Mouse (Mus musculus) lung, embryonic 16.5 days (tissue): ENCODE measurements at regions not wholly inside any gene's neighbourhood (a gene's known extent, or its start where the extent isn't known, plus 50 kb on each side); places are given as distances from the start of the nearest gene placed in this dataset.

Experiments
- ATAC-seq: fragments of 200-750 bp; cut with Nextera tagmentation; 2 replicates; pipeline ENCODE4 v1.8.0; 2017; ENCODE audit warnings: low read depth, mild to moderate bottlenecking, moderate library complexity
- H3K27ac ChIP-seq: fragments of 300-500 bp; sonication (generic); 2 replicates; pipeline ENCODE4 v1.5.1; 2014; ENCODE audit warnings: mild to moderate bottlenecking, control low read depth, low read length
- H3K27me3 ChIP-seq: fragments of 300-500 bp; sonication (generic); 2 replicates; pipeline ENCODE4 v1.6.1; 2014; ENCODE audit warnings: low read depth, low read length, mixed read lengths; ENCODE audit not compliant: control insufficient read depth, insufficient read depth
- H3K36me3 ChIP-seq: fragments of 300-500 bp; sonication (generic); 2 replicates; pipeline ENCODE4 v1.6.1; 2014; ENCODE audit warnings: low read length; ENCODE audit not compliant: control insufficient read depth, insufficient read depth
- H3K4me1 ChIP-seq: fragments of 300-500 bp; sonication (generic); replicated peaks from 2 replicates; pipeline ENCODE4 v1.6.1; 2014; ENCODE audit warnings: low read length, mixed read lengths; ENCODE audit not compliant: control insufficient read depth, insufficient read depth
- H3K4me2 ChIP-seq: fragments of 300-500 bp; sonication (generic); 2 replicates; pipeline ENCODE4 v1.6.1; 2014; ENCODE audit warnings: low read depth, low read length, control low read depth
- H3K4me3 ChIP-seq: fragments of 300-500 bp; sonication (generic); 2 replicates; pipeline ENCODE4 v1.5.1; 2014; ENCODE audit warnings: mild to moderate bottlenecking, low read length, control low read depth
- H3K9ac ChIP-seq: fragments of 300-500 bp; sonication (generic); 2 replicates; pipeline ENCODE4 v1.6.1; 2014; ENCODE audit warnings: low read length, control low read depth
- H3K9me3 ChIP-seq: fragments of 300-500 bp; sonication (generic); 2 replicates; pipeline ENCODE4 v1.6.1; 2016; ENCODE audit warnings: low read length; ENCODE audit not compliant: control insufficient read depth
- WGBS: fragments of 180-500 bp; shearing (Covaris S2); extraction: QIAGEN DNeasy Blood & Tissue Kit; methylation state at CpG from one replicate; pipeline ENCODE4 v1.1.7; 2014; 5-methylcytosine and 5-hydroxymethylcytosine counted together

DNA sequence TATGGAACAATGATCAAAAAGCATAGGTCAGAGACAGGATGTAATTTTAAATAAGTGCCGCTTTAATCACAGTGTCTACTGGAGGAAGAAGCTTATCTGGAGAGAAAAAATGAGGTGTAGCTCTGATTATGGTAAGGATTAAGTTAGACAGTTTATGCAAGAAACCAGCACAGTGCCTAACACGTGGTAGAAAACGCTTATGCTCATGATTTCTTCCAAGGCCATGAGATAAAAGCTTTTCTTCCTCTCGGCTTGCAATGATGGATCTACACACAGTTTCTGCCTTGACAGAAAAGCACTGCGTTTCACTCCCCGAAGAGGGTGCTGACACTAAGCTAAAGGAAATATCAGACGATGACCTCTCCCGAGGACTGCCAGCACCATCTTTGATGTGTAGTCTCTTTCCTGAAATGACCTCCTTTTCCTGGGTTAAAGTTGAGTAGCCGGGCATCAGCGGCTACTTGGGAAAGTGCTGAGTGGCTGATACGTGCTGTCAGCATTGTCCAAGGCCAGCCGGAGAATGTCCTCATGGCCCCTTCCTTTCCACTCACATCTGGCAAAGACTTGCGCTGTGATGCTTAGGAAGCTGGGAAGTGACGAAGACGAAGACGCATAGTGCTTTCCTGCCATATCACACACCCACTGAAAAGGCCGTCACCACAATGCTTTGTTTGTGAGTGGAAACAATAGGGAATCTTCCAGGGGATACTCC lies 72.0 kb downstream of the Hoxa1 start:
- WGBS, result 25% methylated on average over 17 of the region's 17 CpGs
- no peaks in the 10 kb centered on the region for H3K27me3 ChIP-seq
- H3K4me1 ChIP-seq, result peaks cover 2% of the 10 kb centered on the region
- H3K4me3 ChIP-seq, result no peak overlapping the region
- peak; percentile 94 for ATAC-seq
- peak overlapping the region; percentile 73 for H3K27ac ChIP-seq
- H3K4me2 ChIP-seq, result peak overlapping the region; percentile 30; the same call in 1 of the 2 replicates
- no peak overlapping the region for H3K9ac ChIP-seq
- no peaks in the 10 kb centered on the region for H3K9me3 ChIP-seq
- no peaks in the 10 kb centered on the region for H3K36me3 ChIP-seq

GRCm38 (mm10) chr6:52084622-52085021 lies 72.3 kb upstream of the Skap2 start:
- Histone ChIP-seq H3K4me2 (no peak overlapping the region), H3K27me3 (no peaks in the 10 kb centered on the region), H3K4me3 (no peak overlapping the region), H3K9me3 (no peaks in the 10 kb centered on the region), H3K36me3 (no peaks in the 10 kb centered on the region), H3K27ac (no peak overlapping the region), H3K9ac (no peak overlapping the region), H3K4me1 (no peaks in the 10 kb centered on the region; the same call in none of the 2 replicates)
- no peak for ATAC-seq
- WGBS, result 85% methylated on average over 2 of the region's 2 CpGs

GRCm38 (mm10) chr6:52079501-52079900 lies 67.2 kb upstream of the Skap2 start:
- peak; percentile 34; the same call in 1 of the 2 replicates for ATAC-seq
- H3K9me3 ChIP-seq, result no peaks in the 10 kb centered on the region
- H3K4me3 ChIP-seq, result no peak overlapping the region
- H3K4me2 ChIP-seq, result no peak overlapping the region
- no peaks in the 10 kb centered on the region for H3K27me3 ChIP-seq
- H3K4me1 ChIP-seq, result peaks cover 6% of the 10 kb centered on the region
- H3K9ac ChIP-seq, result no peak overlapping the region
- H3K27ac ChIP-seq, result no peak overlapping the region
- H3K36me3 ChIP-seq, result no peaks in the 10 kb centered on the region
- WGBS, result 29% methylated on average over 7 of the region's 7 CpGs

DNA sequence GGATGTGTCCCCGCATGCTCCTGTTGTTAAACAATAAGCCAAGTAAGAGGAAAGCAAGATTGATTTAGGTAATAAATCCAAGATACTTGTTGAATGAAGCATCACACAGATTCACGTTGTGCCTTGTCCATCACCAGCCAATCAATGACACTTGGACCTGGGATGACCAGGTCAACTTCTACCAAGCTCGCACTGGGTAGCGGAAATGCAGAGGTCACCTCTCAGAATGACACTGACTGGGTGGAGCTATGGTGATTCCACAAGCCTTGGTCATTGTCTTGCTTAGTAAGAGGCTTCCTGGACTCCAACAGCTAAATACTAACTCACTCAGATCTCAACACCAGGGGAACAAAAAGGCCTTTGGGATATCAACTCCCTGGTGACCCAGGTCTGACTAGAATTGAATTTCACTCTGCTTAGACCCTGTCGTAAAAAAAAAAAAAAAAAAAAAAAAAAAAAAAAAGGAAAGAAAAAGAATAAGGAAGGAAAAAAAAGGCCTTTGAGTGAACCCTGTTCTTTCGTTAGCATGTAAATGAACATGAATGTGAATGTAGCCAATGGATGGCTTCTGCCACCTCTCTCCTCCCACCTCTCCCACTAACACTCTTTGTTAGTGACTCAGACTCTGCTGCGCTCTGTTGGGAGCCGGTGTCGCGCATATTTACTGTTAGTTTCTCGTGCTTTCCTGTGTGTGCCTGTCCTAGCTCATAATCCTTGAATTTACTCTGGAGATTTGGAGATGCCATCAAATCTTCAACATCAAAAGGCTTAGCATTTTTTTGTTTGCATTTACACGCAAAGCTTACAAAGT lies 66.4 kb upstream of the Skap2 start:
- H3K36me3 ChIP-seq, result no peaks in the 10 kb centered on the region
- H3K27me3 ChIP-seq, result no peaks in the 10 kb centered on the region
- H3K27ac ChIP-seq, result no peak overlapping the region
- H3K9ac ChIP-seq, result no peak overlapping the region
- H3K4me3 ChIP-seq, result no peak overlapping the region
- no peak for ATAC-seq
- WGBS, result 40% methylated on average over 12 of the region's 12 CpGs
- peaks cover 6% of the 10 kb centered on the region for H3K4me1 ChIP-seq
- no peak overlapping the region for H3K4me2 ChIP-seq
- H3K9me3 ChIP-seq, result no peaks in the 10 kb centered on the region

GRCm38 (mm10) chr6:52076179-52076932 lies 64.0 kb upstream of the Skap2 start:
- no peaks in the 10 kb centered on the region for H3K36me3 ChIP-seq
- H3K4me2 ChIP-seq, result no peak overlapping the region
- no peaks in the 10 kb centered on the region for H3K9me3 ChIP-seq
- H3K4me1 ChIP-seq, result peaks cover 6% of the 10 kb centered on the region
- no peak overlapping the region for H3K9ac ChIP-seq
- no peak for ATAC-seq
- H3K27me3 ChIP-seq, result no peaks in the 10 kb centered on the region
- no peak overlapping the region for H3K27ac ChIP-seq
- WGBS, result 46% methylated on average over 15 of the region's 15 CpGs
- no peak overlapping the region for H3K4me3 ChIP-seq

DNA sequence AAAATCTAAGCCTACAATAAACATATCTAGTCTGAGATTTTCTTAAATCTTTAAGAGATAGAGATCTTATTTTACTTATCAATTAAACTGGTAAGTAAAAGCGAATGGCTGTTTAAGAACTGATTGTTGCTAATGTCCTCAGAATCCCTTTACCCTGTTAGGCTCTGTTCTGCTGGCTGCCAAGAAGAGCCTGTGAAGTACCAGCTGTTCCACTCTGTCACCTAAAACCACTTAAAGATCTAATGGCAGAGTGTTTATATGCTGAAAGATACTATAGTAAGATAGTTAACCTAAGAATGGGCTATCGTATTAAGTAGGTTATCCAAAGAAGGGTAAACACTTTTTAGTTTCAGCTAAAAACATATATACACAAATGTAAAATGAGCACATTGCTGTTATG lies 62.6 kb upstream of the Skap2 start:
- no peak overlapping the region for H3K4me2 ChIP-seq
- no peak overlapping the region for H3K27ac ChIP-seq
- no peaks in the 10 kb centered on the region for H3K9me3 ChIP-seq
- H3K36me3 ChIP-seq, result no peaks in the 10 kb centered on the region
- peaks cover 6% of the 10 kb centered on the region for H3K4me1 ChIP-seq
- ATAC-seq, result no peak
- no peaks in the 10 kb centered on the region for H3K27me3 ChIP-seq
- no peak overlapping the region for H3K9ac ChIP-seq
- no peak overlapping the region for H3K4me3 ChIP-seq
- WGBS, result 59% methylated on average over 2 of the region's 2 CpGs

- H3K4me2 ChIP-seq, result no peak overlapping the region
- H3K4me1 ChIP-seq, result peaks cover 5% of the 10 kb centered on the region
- no peak for ATAC-seq
- no peak overlapping the region for H3K4me3 ChIP-seq
- H3K27ac ChIP-seq, result no peak overlapping the region
- no peak overlapping the region for H3K9ac ChIP-seq
- H3K36me3 ChIP-seq, result no peaks in the 10 kb centered on the region
- H3K27me3 ChIP-seq, result no peaks in the 10 kb centered on the region
- 48% methylated on average over 9 of the region's 9 CpGs for WGBS
- H3K9me3 ChIP-seq, result no peaks in the 10 kb centered on the region
Measured at GRCm38 (mm10) chr6:52067151-52067550, 54.8 kb upstream of the Skap2 start.

- Histone ChIP-seq H3K27me3 (no peaks in the 10 kb centered on the region), H3K9me3 (no peaks in the 10 kb centered on the region), H3K4me1 (peaks cover 5% of the 10 kb centered on the region), H3K9ac (no peak overlapping the region), H3K4me3 (no peak overlapping the region), H3K4me2 (no peak overlapping the region), H3K27ac (no peak overlapping the region), H3K36me3 (no peaks in the 10 kb centered on the region)
- WGBS, result 86% methylated on average over 10 of the region's 10 CpGs
- no peak for ATAC-seq
Measured at GRCm38 (mm10) chr6:52065652-52066051, 53.3 kb upstream of the Skap2 start.
